Mouse (Mus musculus) olfactory bulb, adult 2 months (tissue): ENCODE results near the gene Palld. TPM values are rescaled to one million over a fixed set of nuclear protein-coding genes. Genes with fewer than 3 reads are reported as not detected.

Experiments used
- H3K27ac ChIP-seq: fragments of 200-500 bp; 2 replicates; pipeline ENCODE4 v1.5.1; 2012; ENCODE audit warnings: low read depth, low read length; ENCODE audit not compliant: insufficient read depth
- H3K4me1 ChIP-seq: fragments of 200-500 bp; 2 replicates; pipeline ENCODE4 v1.6.1; 2012; ENCODE audit warnings: low read length; ENCODE audit not compliant: control insufficient read depth, insufficient read depth
- H3K4me3 ChIP-seq: fragments of 200-500 bp; 2 replicates; pipeline ENCODE4 v1.5.1; 2012; ENCODE audit warnings: mild to moderate bottlenecking, low read depth, low read length, moderate library complexity; ENCODE audit not compliant: insufficient read depth
- CTCF ChIP-seq: fragments of 200-500 bp; IDR thresholded peaks from 2 replicates; pipeline ENCODE4 v1.5.1; 2012; ENCODE audit warnings: low read depth, mild to moderate bottlenecking, low read length, moderate library complexity; ENCODE audit not compliant: insufficient read depth
- POLR2A ChIP-seq: fragments of 200-500 bp; IDR thresholded peaks from 2 replicates; pipeline ENCODE4 v1.6.1; 2012; ENCODE audit warnings: mild to moderate bottlenecking, low read depth, low read length, moderate library complexity; ENCODE audit not compliant: insufficient read depth
- WGBS: fragments of 180-500 bp; shearing (Covaris S2); methylation state at CpG from one replicate; pipeline ENCODE4 v1.1.7; 2018; 5-methylcytosine and 5-hydroxymethylcytosine counted together
- polyA plus RNA-seq: library from polyadenylated mRNA; stranded (reverse); fragments of >200 nt; gene quantifications from 2 replicates; pipeline ENCODE4 v1.2.4, GENCODE M21; 2012; ENCODE audit warnings: low replicate concordance; ENCODE audit not compliant: missing spikeins, insufficient read depth, insufficient read length

Palld gene
- polyA plus RNA-seq, 1 experiment: not detected

GRCm38 (mm10) chr8:61488631-61489030 is 413.9 kb downstream of the Palld start:
- H3K4me3 ChIP-seq: no peak overlapping the region
- 92% methylated on average over 8 of the region's 8 CpGs for WGBS
- H3K4me1 ChIP-seq: peaks cover 3% of the 10 kb centered on the region; the same call in 1 of the 2 replicates
- TF ChIP-seq CTCF (no peak), POLR2A (no peak)
- H3K27ac ChIP-seq: no peak overlapping the region

GRCm38 (mm10) chr8:61487597-61488156 is 414.8 kb downstream of the Palld start, which contains the start of gene Cbr4:
Gene Cbr4 (plus strand): TSS chr8:61487734.
- TF ChIP-seq POLR2A (peak; percentile 65; the same call in 1 of the 2 replicates), CTCF (no peak)

GRCm38 (mm10) chr8:61486923-61487529 is 415.5 kb downstream of the Palld start:
- WGBS: 97% methylated on average over 2 of the region's 2 CpGs

More at GRCm38 (mm10) chr8:61487597-61488156, 414.8 kb downstream of the Palld start, which contains the start of gene Cbr4:
- under 1% methylated on average over 29 of the region's 29 CpGs for WGBS
- H3K27ac ChIP-seq: peak within 1 kb of the TSS; percentile 90
- H3K4me3 ChIP-seq: peak within 1 kb of the TSS; percentile 74
- peaks cover 3% of the 10 kb centered on the region; the same call in 1 of the 2 replicates for H3K4me1 ChIP-seq

GRCm38 (mm10) chr8:61480260-61480967 is 422.1 kb downstream of the Palld start:
- 67% methylated on average over 14 of the region's 14 CpGs for WGBS
- TF ChIP-seq POLR2A (no peak), CTCF (no peak)
- Histone ChIP-seq H3K4me3 (no peak overlapping the region), H3K4me1 (no peaks in the 10 kb centered on the region; the same call in 1 of the 2 replicates), H3K27ac (no peak overlapping the region)

More at GRCm38 (mm10) chr8:61486923-61487529, 415.5 kb downstream of the Palld start:
- Histone ChIP-seq H3K4me1 (peaks cover 3% of the 10 kb centered on the region; the same call in 1 of the 2 replicates), H3K27ac (no peak overlapping the region), H3K4me3 (no peak overlapping the region)
- TF ChIP-seq CTCF (no peak), POLR2A (no peak)

GRCm38 (mm10) chr8:61479506-61480214 is 422.8 kb downstream of the Palld start:
- H3K4me3 ChIP-seq: no peak overlapping the region
- H3K27ac ChIP-seq: no peak overlapping the region
- peak; percentile 41; the same call in 1 of the 2 replicates for TF ChIP-seq CTCF
- no peak for TF ChIP-seq POLR2A
- no peaks in the 10 kb centered on the region; the same call in 1 of the 2 replicates for H3K4me1 ChIP-seq
- 54% methylated on average over 10 of the region's 11 CpGs for WGBS

- Histone ChIP-seq H3K27ac (no peak overlapping the region), H3K4me1 (no peaks in the 10 kb centered on the region; the same call in 1 of the 2 replicates), H3K4me3 (no peak overlapping the region)
- no peak for TF ChIP-seq CTCF
- no peak for TF ChIP-seq POLR2A
- 84% methylated on average over 8 of the region's 8 CpGs for WGBS
Measured at GRCm38 (mm10) chr8:61478793-61479192, 423.7 kb downstream of the Palld start.

GRCm38 (mm10) chr8:61478150-61478549 is 424.3 kb downstream of the Palld start:
- H3K4me3 ChIP-seq: no peak overlapping the region
- 97% methylated on average over 4 of the region's 4 CpGs for WGBS
- TF ChIP-seq POLR2A (no peak), CTCF (no peak)
- H3K27ac ChIP-seq: no peak overlapping the region
- H3K4me1 ChIP-seq: no peaks in the 10 kb centered on the region; the same call in 1 of the 2 replicates

GRCm38 (mm10) chr8:61476160-61476559 is 426.3 kb downstream of the Palld start:
- no peak for TF ChIP-seq CTCF
- TF ChIP-seq POLR2A: no peak
- 95% methylated on average over 9 of the region's 9 CpGs for whole genome bisulfite sequencing

More at GRCm38 (mm10) chr8:61476160-61476559, 426.3 kb downstream of the Palld start:
- H3K4me1 ChIP-seq: no peaks in the 10 kb centered on the region; the same call in 1 of the 2 replicates
- no peak overlapping the region for H3K27ac ChIP-seq
- H3K4me3 ChIP-seq: no peak overlapping the region
